In the genomic region with DNA sequence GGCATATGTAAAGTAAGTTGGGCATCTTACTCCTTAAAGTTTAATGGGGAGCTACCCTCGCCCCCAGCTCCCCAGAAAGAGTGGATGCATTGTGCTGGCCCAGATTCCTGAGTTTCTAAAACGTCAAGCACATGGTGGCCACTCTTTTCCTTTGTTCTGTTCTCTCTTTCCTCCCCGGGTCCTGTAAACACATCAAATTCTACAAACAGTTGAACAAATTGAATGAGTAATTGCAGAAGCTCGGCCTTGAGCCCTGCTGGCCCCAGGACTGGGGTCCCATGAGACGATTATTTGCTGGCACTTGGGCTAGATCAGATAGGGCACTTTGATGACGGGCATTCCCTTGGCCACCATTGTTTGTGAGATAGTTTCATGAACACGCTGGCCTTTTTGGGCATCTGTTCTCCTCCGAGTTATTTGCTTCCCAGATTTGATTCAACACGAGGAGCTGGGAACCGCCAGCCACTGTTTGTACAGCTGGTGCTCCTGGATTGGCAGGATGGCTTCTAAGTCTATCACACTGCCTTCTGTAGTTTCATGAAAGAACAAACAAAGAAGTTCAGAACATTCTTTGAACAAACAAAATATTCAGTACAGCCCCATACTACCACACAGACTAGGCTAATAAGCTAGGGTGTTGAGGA, we compare ENCODE assay signal across 26 mouse cellular contexts.
DNase-seq lines count a peak whose midpoint lies in the region; ATAC-seq and TF ChIP-seq lines count a peak whose summit lies in the region.
"Had no signal": no experiment of that assay in that cellular context is flagged by ENCODE, and none has a peak within 500 bp of the region (broad histone marks: within the 10 kb centered on the region; RNA-seq: fewer than 3 reads in every experiment).

No protein-coding gene starts in this region.

- peak; percentile 33 for DNase-seq in hindbrain, embryonic 10.5 days (ENCODE audit: low spot score)
- no peak for DNase-seq in hindbrain, embryonic 11.5 days (ENCODE audit: low spot score)
- peak; percentile 53 for DNase-seq in 3134 (ENCODE audit: extremely low read depth, insufficient read length, low spot score)
- DNase-seq in brain, embryonic 14.5 days (ENCODE audit: low read depth): peak; percentile 28
- DNase-seq in embryonic facial prominence, embryonic 11.5 days (ENCODE audit: low spot score): peak; percentile 17
- no peak for DNase-seq in yolk sac, embryonic 10.5 days (ENCODE audit: low spot score)
- no peak for DNase-seq in natural killer cell, adult 2 months (ENCODE audit: low spot score in 2 of 2)
- no peak for DNase-seq in right cerebral cortex, adult 2 months (ENCODE audit: low spot score in 2 of 2)
- DNase-seq: adrenal gland, postnatal 14 days; cerebellum, adult 9-10 months; gastrocnemius, postnatal 25 days; heart, adult 2 months; kidney, adult 18-20 months; kidney, postnatal 4 days; layer of hippocampus, adult 9-11 months; liver, embryonic 13.5 days; lung, adult 2 months; lung, postnatal 36 days; right cerebral cortex, postnatal 25 days; spleen, adult 18-20 months; thymus, postnatal 25 days had no signal

- no peak overlapping the region for H3K4me3 ChIP-seq in hindbrain, embryonic 10.5 days
- H3K4me3 ChIP-seq in hindbrain, embryonic 11.5 days (ENCODE audit: low read depth, low read length): no peak overlapping the region
- no peak overlapping the region for H3K4me3 ChIP-seq in embryonic facial prominence, embryonic 11.5 days (ENCODE audit: low read depth, low read length)
- H3K4me3 ChIP-seq: heart, adult 2 months; left cerebral cortex, adult 2 months; liver, embryonic 13.5 days had no signal

- no peaks in the 10 kb centered on the region for H3K36me3 ChIP-seq in hindbrain, embryonic 10.5 days
- H3K36me3 ChIP-seq in hindbrain, embryonic 11.5 days (ENCODE audit: control insufficient read depth, insufficient read depth, low read length): no peaks in the 10 kb centered on the region
- no peaks in the 10 kb centered on the region for H3K36me3 ChIP-seq in embryonic facial prominence, embryonic 11.5 days (replicated peaks; ENCODE audit: control insufficient read depth, insufficient read depth, low read depth, low read length)
- H3K36me3 ChIP-seq: G1E; liver, embryonic 13.5 days had no signal

- no peaks in the 10 kb centered on the region for H3K9me3 ChIP-seq in hindbrain, embryonic 10.5 days
- no peaks in the 10 kb centered on the region for H3K9me3 ChIP-seq in hindbrain, embryonic 11.5 days (ENCODE audit: control insufficient read depth, low read length)
- H3K9me3 ChIP-seq in embryonic facial prominence, embryonic 11.5 days (replicated peaks; ENCODE audit: control insufficient read depth, low read length): no peaks in the 10 kb centered on the region
- H3K9me3 ChIP-seq: liver, embryonic 13.5 days had no signal

- no peak overlapping the region for H3K9ac ChIP-seq in hindbrain, embryonic 11.5 days (ENCODE audit: low read depth, low read length)
- H3K9ac ChIP-seq in embryonic facial prominence, embryonic 11.5 days (replicated peaks; ENCODE audit: low read length): no peak overlapping the region
- H3K9ac ChIP-seq: hindbrain, embryonic 14.5 days; liver, embryonic 13.5 days had no signal

- 69% methylated on average over 10 of the region's 10 CpGs for WGBS in hindbrain, embryonic 10.5 days
- WGBS in hindbrain, embryonic 11.5 days: 67% methylated on average over 10 of the region's 10 CpGs
- 55% methylated on average over 10 of the region's 10 CpGs for WGBS in embryonic facial prominence, embryonic 11.5 days

- H3K27ac ChIP-seq in hindbrain, embryonic 10.5 days: no peak overlapping the region; the same call in 1 of the 2 replicates
- H3K27ac ChIP-seq in hindbrain, embryonic 11.5 days (ENCODE audit: low read depth, low read length): no peak overlapping the region
- H3K27ac ChIP-seq in embryonic facial prominence, embryonic 11.5 days (replicated peaks; ENCODE audit: low read depth, low read length): no peak overlapping the region
- H3K27ac ChIP-seq: heart, adult 2 months; hindbrain, embryonic 14.5 days; left cerebral cortex, adult 2 months; liver, embryonic 13.5 days had no signal

- no peak for ATAC-seq in hindbrain, embryonic 11.5 days (ENCODE audit: low FRiP score)
- no peak for ATAC-seq in embryonic facial prominence, embryonic 11.5 days (replicated peaks; ENCODE audit: insufficient number of reproducible peaks, low FRiP score, low TSS enrichment, low read depth)
- ATAC-seq: activated CD4-positive, CD25-positive, alpha-beta regulatory T cell, adult 4 months; inflammation-experienced regulatory T-cells, adult 6 months had no signal

- no peak for TF ChIP-seq CTCF in brain, embryonic 14.5 days (IDR thresholded peaks at IDR 0.05; ENCODE audit: borderline replicate concordance, extremely low read depth, insufficient read depth, insufficient read length)

- no peak for TF ChIP-seq POLR2A in brain, embryonic 14.5 days (IDR thresholded peaks at IDR 0.05; ENCODE audit: borderline replicate concordance, extremely low read depth, insufficient read depth, insufficient read length, poor library complexity, severe bottlenecking)

- H3K4me1 ChIP-seq in hindbrain, embryonic 10.5 days (replicated peaks): no peaks in the 10 kb centered on the region
- no peaks in the 10 kb centered on the region for H3K4me1 ChIP-seq in hindbrain, embryonic 11.5 days (replicated peaks; ENCODE audit: control insufficient read depth, insufficient read depth, low read length)
- no peaks in the 10 kb centered on the region for H3K4me1 ChIP-seq in embryonic facial prominence, embryonic 11.5 days (ENCODE audit: control insufficient read depth, insufficient read depth, low read length)
- H3K4me1 ChIP-seq: liver, embryonic 13.5 days had no signal

- H3K27me3 ChIP-seq in hindbrain, embryonic 10.5 days (ENCODE audit: insufficient read depth, poor library complexity, severe bottlenecking): no peaks in the 10 kb centered on the region
- no peaks in the 10 kb centered on the region for H3K27me3 ChIP-seq in hindbrain, embryonic 11.5 days (ENCODE audit: control insufficient read depth, insufficient read depth, low read length)
- H3K27me3 ChIP-seq in embryonic facial prominence, embryonic 11.5 days (ENCODE audit: control insufficient read depth, insufficient read depth, low read length): no peaks in the 10 kb centered on the region
- H3K27me3 ChIP-seq: liver, embryonic 13.5 days had no signal

- no peak overlapping the region for H3K4me2 ChIP-seq in hindbrain, embryonic 11.5 days (replicated peaks; ENCODE audit: low read depth, low read length)
- no peak overlapping the region for H3K4me2 ChIP-seq in embryonic facial prominence, embryonic 11.5 days (ENCODE audit: low read depth, low read length)
- H3K4me2 ChIP-seq: hindbrain, embryonic 14.5 days; liver, embryonic 13.5 days had no signal

Comparison
In these comparisons a context has a peak if more than half of its experiments do, and no peak if none do; other contexts are left out.
1. DNase-seq: peak in hindbrain, embryonic 10.5 days (single experiment), 3134 (single experiment), brain, embryonic 14.5 days (single experiment) and embryonic facial prominence, embryonic 11.5 days (single experiment); none in hindbrain, embryonic 11.5 days (single experiment), yolk sac, embryonic 10.5 days (single experiment), natural killer cell, adult 2 months (0 of 2) and right cerebral cortex, adult 2 months (0 of 2).